Mouse (Mus musculus) hindbrain, embryonic 12.5 days (tissue): ENCODE results near the gene Clip4. TPM values are rescaled to one million over a fixed set of nuclear protein-coding genes. Genes with fewer than 3 reads are reported as not detected.

Experiments used
- ATAC-seq: fragments of 200-750 bp; cut with Nextera tagmentation; 2 replicates; pipeline ENCODE4 v1.8.0; 2017; ENCODE audit warnings: moderate TSS enrichment; ENCODE audit not compliant: low FRiP score
- H3K27ac ChIP-seq: fragments of 300-500 bp; sonication (generic); 2 replicates; pipeline ENCODE4 v1.5.1; 2016; ENCODE audit warnings: mild to moderate bottlenecking
- H3K27me3 ChIP-seq: fragments of 300-500 bp; sonication (generic); 2 replicates; pipeline ENCODE4 v1.6.1; 2016; ENCODE audit warnings: mild to moderate bottlenecking
- H3K36me3 ChIP-seq: fragments of 300-500 bp; sonication (generic); 2 replicates; pipeline ENCODE4 v1.6.1; 2016; ENCODE audit warnings: mild to moderate bottlenecking
- H3K4me1 ChIP-seq: fragments of 300-500 bp; sonication (generic); 2 replicates; pipeline ENCODE4 v1.6.1; 2016
- H3K4me2 ChIP-seq: fragments of 300-500 bp; sonication (generic); replicated peaks from 2 replicates; pipeline ENCODE4 v1.6.1; 2016; ENCODE audit warnings: mild to moderate bottlenecking
- H3K4me3 ChIP-seq: fragments of 300-500 bp; sonication (generic); 2 replicates; pipeline ENCODE4 v1.5.1; 2016; ENCODE audit warnings: mild to moderate bottlenecking
- H3K9ac ChIP-seq: fragments of 300-500 bp; sonication (generic); 2 replicates; pipeline ENCODE4 v1.6.1; 2016; ENCODE audit warnings: mild to moderate bottlenecking, moderate library complexity
- H3K9me3 ChIP-seq: fragments of 300-500 bp; sonication (generic); replicated peaks from 2 replicates; pipeline ENCODE4 v1.6.1; 2016; ENCODE audit warnings: mild to moderate bottlenecking
- WGBS: fragments of 180-500 bp; shearing (Covaris S2); methylation state at CpG from one replicate; pipeline ENCODE4 v1.1.7; 2016; 5-methylcytosine and 5-hydroxymethylcytosine counted together
- polyA plus RNA-seq: library from polyadenylated mRNA; unstranded; fragments of >200 nt; fragmentation: Nextera tagmentation; extraction: Ambion mirVana; gene quantifications from 2 replicates; pipeline ENCODE4 v1.2.1, GENCODE M21; 2016

Gene Clip4
- polyA plus RNA-seq, 1 experiment from 2014 or later = 7.5 TPM

GRCm38 (mm10) chr17:71862895-71863294 is 94.6 kb downstream of the Clip4 start:
- Histone ChIP-seq H3K27me3 (no peaks in the 10 kb centered on the region), H3K4me1 (no peaks in the 10 kb centered on the region), H3K4me3 (no peak overlapping the region), H3K9ac (no peak overlapping the region), H3K36me3 (peaks cover 4% of the 10 kb centered on the region; the same call in 1 of the 2 replicates), H3K27ac (no peak overlapping the region), H3K4me2 (no peak overlapping the region), H3K9me3 (no peaks in the 10 kb centered on the region)
- no peak for ATAC-seq
- 83% methylated on average over 4 of the region's 4 CpGs for WGBS

- H3K27me3 ChIP-seq = no peaks in the 10 kb centered on the region
- peaks cover 4% of the 10 kb centered on the region; the same call in 1 of the 2 replicates for H3K36me3 ChIP-seq
- WGBS = 94% methylated on average over 8 of the region's 8 CpGs
- no peak overlapping the region for H3K9ac ChIP-seq
- no peak overlapping the region for H3K27ac ChIP-seq
- H3K4me3 ChIP-seq = no peak overlapping the region
- no peak for ATAC-seq
- no peaks in the 10 kb centered on the region for H3K9me3 ChIP-seq
- peaks cover 3% of the 10 kb centered on the region; the same call in 1 of the 2 replicates for H3K4me1 ChIP-seq
- no peak overlapping the region for H3K4me2 ChIP-seq
Observed at GRCm38 (mm10) chr17:71864039-71864438, 95.8 kb downstream of the Clip4 start.

- H3K9me3 ChIP-seq = no peaks in the 10 kb centered on the region
- WGBS = 83% methylated on average over 5 of the region's 5 CpGs
- no peak overlapping the region for H3K4me2 ChIP-seq
- H3K27ac ChIP-seq = no peak overlapping the region
- H3K36me3 ChIP-seq = no peaks in the 10 kb centered on the region
- H3K4me3 ChIP-seq = no peak overlapping the region
- no peaks in the 10 kb centered on the region for H3K27me3 ChIP-seq
- H3K4me1 ChIP-seq = peaks cover 7% of the 10 kb centered on the region; the same call in 1 of the 2 replicates
- no peak overlapping the region for H3K9ac ChIP-seq
- no peak for ATAC-seq
Observed at GRCm38 (mm10) chr17:71865437-71865836, 97.2 kb downstream of the Clip4 start.

GRCm38 (mm10) chr17:71867892-71868291 is 99.6 kb downstream of the Clip4 start:
- Histone ChIP-seq H3K4me3 (no peak overlapping the region), H3K27ac (no peak overlapping the region), H3K9ac (no peak overlapping the region), H3K27me3 (no peaks in the 10 kb centered on the region), H3K4me2 (no peak overlapping the region), H3K9me3 (no peaks in the 10 kb centered on the region), H3K4me1 (peaks cover 7% of the 10 kb centered on the region; the same call in 1 of the 2 replicates), H3K36me3 (no peaks in the 10 kb centered on the region)
- 88% methylated on average over 2 of the region's 2 CpGs for WGBS
- ATAC-seq = no peak

- ATAC-seq = no peak
- WGBS = 65% methylated on average over 12 of the region's 12 CpGs
- peaks cover 7% of the 10 kb centered on the region; the same call in 1 of the 2 replicates for H3K4me1 ChIP-seq
- H3K9ac ChIP-seq = no peak overlapping the region
- H3K27me3 ChIP-seq = no peaks in the 10 kb centered on the region
- H3K4me2 ChIP-seq = peak overlapping the region; percentile 87
- H3K4me3 ChIP-seq = no peak overlapping the region
- H3K36me3 ChIP-seq = no peaks in the 10 kb centered on the region
- no peak overlapping the region for H3K27ac ChIP-seq
- no peaks in the 10 kb centered on the region for H3K9me3 ChIP-seq
Observed at GRCm38 (mm10) chr17:71868828-71869227, 100.6 kb downstream of the Clip4 start.

GRCm38 (mm10) chr17:71869372-71870231 is 101.3 kb downstream of the Clip4 start:
- ATAC-seq = peak; percentile 79
- no peak overlapping the region for H3K27ac ChIP-seq

GRCm38 (mm10) chr17:71870232-71870621 is 102.0 kb downstream of the Clip4 start:
- Histone ChIP-seq H3K4me2 (peak overlapping the region; percentile 87; the same call in 1 of the 2 replicates), H3K27ac (no peak overlapping the region), H3K4me1 (peaks cover 7% of the 10 kb centered on the region; the same call in 1 of the 2 replicates), H3K9ac (no peak overlapping the region), H3K9me3 (no peaks in the 10 kb centered on the region), H3K4me3 (no peak overlapping the region), H3K36me3 (no peaks in the 10 kb centered on the region), H3K27me3 (no peaks in the 10 kb centered on the region)
- ATAC-seq = no peak
- 88% methylated on average over 8 of the region's 8 CpGs for WGBS

More at GRCm38 (mm10) chr17:71869372-71870231, 101.3 kb downstream of the Clip4 start:
- Histone ChIP-seq H3K9me3 (no peaks in the 10 kb centered on the region), H3K9ac (peak overlapping the region; percentile 74), H3K36me3 (no peaks in the 10 kb centered on the region), H3K4me2 (peak overlapping the region; percentile 87), H3K27me3 (no peaks in the 10 kb centered on the region), H3K4me3 (peak overlapping the region; percentile 48), H3K4me1 (peaks cover 7% of the 10 kb centered on the region; the same call in 1 of the 2 replicates)
- WGBS = 8% methylated on average over 60 of the region's 60 CpGs

- Histone ChIP-seq H3K9me3 (no peaks in the 10 kb centered on the region), H3K9ac (no peak overlapping the region), H3K4me3 (no peak overlapping the region), H3K36me3 (no peaks in the 10 kb centered on the region), H3K27me3 (no peaks in the 10 kb centered on the region), H3K27ac (no peak overlapping the region), H3K4me1 (peaks cover 7% of the 10 kb centered on the region; the same call in 1 of the 2 replicates), H3K4me2 (no peak overlapping the region)
- WGBS = 94% methylated on average over 1 of the region's 1 CpGs
- no peak for ATAC-seq
Observed at GRCm38 (mm10) chr17:71870641-71871040, 102.4 kb downstream of the Clip4 start.

GRCm38 (mm10) chr17:71871981-71872380 is 103.7 kb downstream of the Clip4 start:
- H3K27me3 ChIP-seq = no peaks in the 10 kb centered on the region
- H3K4me2 ChIP-seq = no peak overlapping the region
- H3K36me3 ChIP-seq = no peaks in the 10 kb centered on the region
- H3K4me1 ChIP-seq = peaks cover 7% of the 10 kb centered on the region; the same call in 1 of the 2 replicates
- no peak overlapping the region for H3K27ac ChIP-seq
- no peak overlapping the region for H3K9ac ChIP-seq
- ATAC-seq = no peak
- H3K4me3 ChIP-seq = no peak overlapping the region
- WGBS = 86% methylated on average over 7 of the region's 7 CpGs
- H3K9me3 ChIP-seq = no peaks in the 10 kb centered on the region

GRCm38 (mm10) chr17:71872976-71873375 is 104.7 kb downstream of the Clip4 start:
- Histone ChIP-seq H3K9ac (no peak overlapping the region), H3K4me2 (no peak overlapping the region), H3K36me3 (no peaks in the 10 kb centered on the region), H3K4me3 (no peak overlapping the region), H3K4me1 (peaks cover 7% of the 10 kb centered on the region; the same call in 1 of the 2 replicates), H3K27me3 (no peaks in the 10 kb centered on the region), H3K27ac (no peak overlapping the region), H3K9me3 (no peaks in the 10 kb centered on the region)
- 59% methylated on average over 5 of the region's 5 CpGs for WGBS
- no peak for ATAC-seq

- Histone ChIP-seq H3K4me1 (peaks cover 4% of the 10 kb centered on the region; the same call in 1 of the 2 replicates), H3K4me2 (no peak overlapping the region), H3K4me3 (no peak overlapping the region), H3K36me3 (no peaks in the 10 kb centered on the region), H3K9ac (no peak overlapping the region), H3K9me3 (no peaks in the 10 kb centered on the region), H3K27me3 (no peaks in the 10 kb centered on the region), H3K27ac (no peak overlapping the region)
- no peak for ATAC-seq
- WGBS = 42% methylated on average over 6 of the region's 6 CpGs
Observed at GRCm38 (mm10) chr17:71874077-71874476, 105.8 kb downstream of the Clip4 start.

GRCm38 (mm10) chr17:71874795-71875194 is 106.5 kb downstream of the Clip4 start:
- Histone ChIP-seq H3K4me3 (no peak overlapping the region), H3K27ac (no peak overlapping the region), H3K36me3 (no peaks in the 10 kb centered on the region), H3K9ac (no peak overlapping the region), H3K4me1 (no peaks in the 10 kb centered on the region), H3K27me3 (no peaks in the 10 kb centered on the region), H3K9me3 (no peaks in the 10 kb centered on the region), H3K4me2 (no peak overlapping the region)
- no peak for ATAC-seq
- 90% methylated on average over 9 of the region's 9 CpGs for WGBS
